In genomic region chr1:170277016-170277415, GRCm38 (mm10) we compare ENCODE assay signal across 24 mouse cellular contexts. TPM values are rescaled to one million over a fixed set of nuclear protein-coding genes. Genes with fewer than 3 reads are reported as not detected.
A peak's percentile ranks its signal among the peaks of the same experiment; 100 is the strongest.
DNase-seq lines count a peak whose midpoint lies in the region; ATAC-seq lines count a peak whose summit lies in the region.
"Had no signal": no experiment of that assay in that cellular context is flagged by ENCODE, and none has a peak within 500 bp of the region (broad histone marks: within the 10 kb centered on the region; RNA-seq: fewer than 3 reads in every experiment).

Gene Sh2d1b1 (plus strand): TSS chr1:170277320.

- no peaks in the 10 kb centered on the region for H3K36me3 ChIP-seq in kidney, embryonic 14.5 days (ENCODE audit: control insufficient read depth, insufficient read depth, low read length)
- H3K36me3 ChIP-seq: forebrain, embryonic 12.5 days; heart, embryonic 13.5 days; limb, embryonic 12.5 days; liver, embryonic 13.5 days; midbrain, embryonic 10.5 days had no signal

- WGBS in kidney, embryonic 14.5 days, result 80% methylated on average over 2 of the region's 3 CpGs

- H3K4me2 ChIP-seq in kidney, embryonic 14.5 days (replicated peaks; ENCODE audit: low read depth, low read length), result no peak within 1 kb of the TSS
- H3K4me2 ChIP-seq: forebrain, embryonic 12.5 days; heart, embryonic 13.5 days; limb, embryonic 12.5 days; liver, embryonic 13.5 days had no signal

- DNase-seq in 3134 (ENCODE audit: extremely low read depth, insufficient read length, low spot score) (peak; percentile 51), 3T3-L1 (ENCODE audit: low read depth, low spot score) (peak; percentile 61)
- peak; percentile 62 to 80 for DNase-seq in natural killer cell, adult 2 months (ENCODE audit: low spot score in 2 of 2)
- DNase-seq in right cerebral cortex, postnatal 14 days, result no peak
- no peak for DNase-seq in gastrocnemius, adult 18-20 months (ENCODE audit: low spot score)
- DNase-seq: adrenal gland, postnatal 36 days; cerebellum, adult 2 months; heart, adult 11 months; kidney, postnatal 25 days; liver, embryonic 13.5 days; thymus, adult 2 months had no signal

- peaks cover 2% of the 10 kb centered on the region; the same call in 1 of the 2 replicates for H3K9me3 ChIP-seq in kidney, embryonic 14.5 days (ENCODE audit: control insufficient read depth, low read length)
- H3K9me3 ChIP-seq: heart, embryonic 13.5 days; limb, embryonic 12.5 days; liver, embryonic 13.5 days; midbrain, embryonic 10.5 days had no signal

- no peak within 1 kb of the TSS for H3K27ac ChIP-seq in kidney, embryonic 14.5 days (ENCODE audit: low read depth, low read length)
- H3K27ac ChIP-seq: forebrain, embryonic 12.5 days; heart, embryonic 13.5 days; hindbrain, postnatal 0 days; limb, embryonic 12.5 days; liver, embryonic 13.5 days; midbrain, embryonic 10.5 days had no signal

- peak; percentile 80 for ATAC-seq in granulocyte monocyte progenitor cell, adult 5-6 weeks (replicated peaks; ENCODE audit: poor library complexity, severe bottlenecking)
- no peak for ATAC-seq in kidney, embryonic 14.5 days (ENCODE audit: low FRiP score, low TSS enrichment)
- ATAC-seq: hindbrain, postnatal 0 days; intestine, postnatal 0 days had no signal

- H3K27me3 ChIP-seq in kidney, embryonic 14.5 days (ENCODE audit: control insufficient read depth, insufficient read depth, low read length), result no peaks in the 10 kb centered on the region
- H3K27me3 ChIP-seq: forebrain, embryonic 12.5 days; limb, embryonic 12.5 days; liver, embryonic 13.5 days had no signal

- H3K4me3 ChIP-seq in kidney, embryonic 14.5 days (ENCODE audit: low read length), result no peak within 1 kb of the TSS
- H3K4me3 ChIP-seq: forebrain, embryonic 12.5 days; heart, embryonic 13.5 days; limb, embryonic 12.5 days; liver, embryonic 13.5 days; midbrain, embryonic 10.5 days had no signal

- no peak within 1 kb of the TSS for H3K9ac ChIP-seq in kidney, embryonic 14.5 days (ENCODE audit: low read depth, low read length)
- H3K9ac ChIP-seq: forebrain, embryonic 12.5 days; heart, embryonic 13.5 days; limb, embryonic 12.5 days; liver, embryonic 13.5 days had no signal

- no peaks in the 10 kb centered on the region for H3K4me1 ChIP-seq in kidney, embryonic 14.5 days (ENCODE audit: control insufficient read depth, insufficient read depth, low read length)
- H3K4me1 ChIP-seq: forebrain, embryonic 12.5 days; heart, embryonic 13.5 days; limb, embryonic 12.5 days; liver, embryonic 13.5 days; midbrain, embryonic 10.5 days had no signal

RNA-seq across cellular contexts. Expression of gene Sh2d1b1, which starts in this region (rescaled TPM):
- 3.6 and 7.0 TPM in 2 replicates for total RNA-seq in granulocyte monocyte progenitor cell, adult 5-6 weeks (2014; fragmentation: Nextera tagmentation)
- 3.1 and 4.5 TPM in 2 replicates for total RNA-seq in granulocyte monocyte progenitor cell, adult 5-6 weeks (2017)
- not detected for total RNA-seq in gastrocnemius, adult 18-20 months (2021)
- polyA plus RNA-seq in kidney, embryonic 14.5 days (2014; fragmentation: Nextera tagmentation; extraction: Ambion mirVana), result 0.11 TPM in 1 of 2 replicates, not detected in the other
- total RNA-seq: gastrocnemius, adult 8-10 months; hindbrain, postnatal 0 days; layer of hippocampus, postnatal 10 days; left cerebral cortex, postnatal 10 days; midbrain, postnatal 0 days had no signal
- polyA plus RNA-seq: embryonic facial prominence, embryonic 11.5 days; heart, embryonic 13.5 days; hindbrain, postnatal 0 days; limb, embryonic 12.5 days; midbrain, embryonic 10.5 days; midbrain, postnatal 0 days had no signal

Comparison
In these comparisons a context has a peak if more than half of its experiments do, and no peak if none do; other contexts are left out.
1. RNA of gene Sh2d1b1 (total RNA-seq): 3.1 to 7.0 TPM in granulocyte monocyte progenitor cell, adult 5-6 weeks; not detected in gastrocnemius, adult 18-20 months; every median in the first group is over 4 times any median in the second.
2. DNase-seq: peak in 3134 (single experiment), 3T3-L1 (single experiment) and natural killer cell, adult 2 months (2 of 2); none in right cerebral cortex, postnatal 14 days (single experiment) and gastrocnemius, adult 18-20 months (single experiment).